Mouse (Mus musculus) embryonic facial prominence, embryonic 15.5 days (tissue): ENCODE results near the gene Etfa. TPM values are rescaled to one million over a fixed set of nuclear protein-coding genes. Genes with fewer than 3 reads are reported as not detected.
A peak's percentile ranks its signal among the peaks of the same experiment; 100 is the strongest.

Source experiments
- ATAC-seq: fragments of 200-750 bp; cut with Nextera tagmentation; 2 replicates; pipeline ENCODE4 v1.8.0; 2017; ENCODE audit warnings: low read depth, moderate TSS enrichment; ENCODE audit not compliant: insufficient number of reproducible peaks, low FRiP score, low TSS enrichment
- H3K27ac ChIP-seq: fragments of 300-500 bp; sonication (generic); replicated peaks from 2 replicates; pipeline ENCODE4 v1.5.1; 2015; ENCODE audit warnings: mild to moderate bottlenecking, inconsistent platforms
- H3K27me3 ChIP-seq: fragments of 300-500 bp; sonication (generic); 2 replicates; pipeline ENCODE4 v1.6.1; 2015; ENCODE audit warnings: inconsistent platforms
- H3K36me3 ChIP-seq: fragments of 300-500 bp; sonication (generic); 2 replicates; pipeline ENCODE4 v1.6.1; 2015; ENCODE audit warnings: mild to moderate bottlenecking, inconsistent platforms
- H3K4me1 ChIP-seq: fragments of 300-500 bp; sonication (generic); 2 replicates; pipeline ENCODE4 v1.6.1; 2015; ENCODE audit warnings: inconsistent platforms
- H3K4me2 ChIP-seq: fragments of 300-500 bp; sonication (generic); replicated peaks from 2 replicates; pipeline ENCODE4 v1.6.1; 2015; ENCODE audit warnings: mild to moderate bottlenecking, inconsistent platforms
- H3K4me3 ChIP-seq: fragments of 300-500 bp; sonication (generic); replicated peaks from 2 replicates; pipeline ENCODE4 v1.5.1; 2015; ENCODE audit warnings: mild to moderate bottlenecking, inconsistent platforms
- H3K9ac ChIP-seq: fragments of 300-500 bp; sonication (generic); 2 replicates; pipeline ENCODE4 v1.6.1; 2015; ENCODE audit warnings: inconsistent platforms
- H3K9me3 ChIP-seq: fragments of 300-500 bp; sonication (generic); replicated peaks from 2 replicates; pipeline ENCODE4 v1.6.1; 2016; ENCODE audit warnings: inconsistent platforms
- WGBS: fragments of 180-500 bp; shearing (Covaris S2); methylation state at CpG from one replicate; pipeline ENCODE4 v1.1.7; 2015; 5-methylcytosine and 5-hydroxymethylcytosine counted together
- polyA plus RNA-seq: library from polyadenylated mRNA; unstranded; fragments of >200 nt; fragmentation: Nextera tagmentation; extraction: Ambion mirVana; gene quantifications from 2 replicates; pipeline ENCODE4 v1.2.1, GENCODE M21; 2015

Etfa gene
- polyA plus RNA-seq, 1 experiment from 2014 or later: 189 TPM

GRCm38 (mm10) chr9:55542366-55543325 lies 30.6 kb upstream of the Etfa start:
- H3K27ac ChIP-seq: no peak overlapping the region

DNA sequence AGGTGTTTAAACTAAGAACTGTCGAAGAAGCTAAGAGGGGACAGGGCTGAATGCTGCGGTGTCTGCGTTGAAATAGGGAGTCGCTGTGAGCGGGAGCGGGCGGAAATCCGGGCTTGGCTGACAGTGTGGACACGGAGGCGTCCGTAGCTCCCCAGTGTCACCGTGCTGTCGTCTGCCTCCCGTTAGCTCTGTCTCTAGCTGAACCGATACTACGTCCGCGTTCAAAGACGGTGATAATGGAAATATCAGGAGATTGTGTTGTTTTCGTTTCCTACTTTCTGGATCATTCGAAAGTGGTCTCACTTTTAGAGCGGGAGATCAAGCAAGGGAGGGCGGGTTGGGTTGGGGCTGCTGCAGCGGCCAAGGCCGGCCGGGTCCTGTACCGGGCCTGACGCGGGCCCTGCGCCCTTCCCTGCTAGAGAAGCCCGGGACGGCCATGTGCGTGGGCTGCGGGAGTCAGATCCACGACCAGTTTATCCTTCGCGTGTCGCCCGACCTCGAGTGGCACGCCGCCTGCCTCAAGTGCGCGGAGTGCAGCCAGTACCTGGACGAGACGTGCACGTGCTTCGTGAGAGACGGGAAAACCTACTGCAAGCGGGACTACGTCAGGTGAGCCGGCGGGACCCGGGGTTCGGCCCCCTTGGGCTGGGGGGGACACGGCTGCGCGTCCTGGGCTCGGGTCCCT lies 29.8 kb upstream of the Etfa start:
- WGBS: 1% methylated on average over 59 of the region's 59 CpGs
- Histone ChIP-seq H3K27me3 (peaks cover 92% of the 10 kb centered on the region), H3K4me2 (peak overlapping the region; percentile 87), H3K27ac (no peak overlapping the region), H3K4me3 (peak overlapping the region; percentile 49), H3K4me1 (peaks cover 67% of the 10 kb centered on the region), H3K9ac (no peak overlapping the region), H3K9me3 (no peaks in the 10 kb centered on the region), H3K36me3 (no peaks in the 10 kb centered on the region)
- no peak for ATAC-seq

More at GRCm38 (mm10) chr9:55542366-55543325, 30.6 kb upstream of the Etfa start:
- WGBS: 6% methylated on average over 59 of the region's 59 CpGs
- Histone ChIP-seq H3K27me3 (peaks cover 89% of the 10 kb centered on the region), H3K4me1 (peaks cover 67% of the 10 kb centered on the region), H3K9ac (no peak overlapping the region), H3K4me3 (peak overlapping the region; percentile 49), H3K4me2 (peak overlapping the region; percentile 87), H3K9me3 (no peaks in the 10 kb centered on the region), H3K36me3 (no peaks in the 10 kb centered on the region)
- no peak for ATAC-seq

- peak overlapping the region; percentile 49 for H3K4me3 ChIP-seq
- H3K4me1 ChIP-seq: peaks cover 58% of the 10 kb centered on the region
- no peaks in the 10 kb centered on the region for H3K9me3 ChIP-seq
- H3K27ac ChIP-seq: no peak overlapping the region
- H3K9ac ChIP-seq: 0 out of 2 replicates have a peak overlapping the region, but pooled peaks have one; percentile 15
- peaks cover 87% of the 10 kb centered on the region for H3K27me3 ChIP-seq
- H3K36me3 ChIP-seq: no peaks in the 10 kb centered on the region
- H3K4me2 ChIP-seq: peak overlapping the region; percentile 87
- under 1% methylated on average over 28 of the region's 28 CpGs for WGBS
- peak; percentile 90 for ATAC-seq
Measured at GRCm38 (mm10) chr9:55540888-55541287, 28.8 kb upstream of the Etfa start.

DNA sequence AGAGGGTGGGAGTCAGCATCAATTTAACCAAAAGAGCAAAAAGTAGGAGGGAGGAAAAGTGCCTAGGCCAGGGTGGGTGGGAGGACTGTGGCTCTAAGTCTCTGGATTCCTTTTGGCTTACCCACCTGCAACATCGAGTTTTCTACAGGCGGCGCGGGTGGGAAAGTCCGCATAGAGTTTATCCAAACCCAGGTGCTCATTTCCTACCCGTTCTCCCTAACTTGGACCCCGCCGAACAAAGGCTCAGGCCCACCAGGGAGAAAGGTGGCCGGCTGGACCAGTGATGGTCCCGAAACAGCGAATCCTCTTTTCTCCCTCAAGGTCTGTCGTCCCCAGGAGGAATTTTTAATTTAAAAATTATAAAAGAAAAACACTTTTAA lies 28.3 kb upstream of the Etfa start:
- H3K36me3 ChIP-seq: no peaks in the 10 kb centered on the region
- H3K9ac ChIP-seq: no peak overlapping the region
- peaks cover 82% of the 10 kb centered on the region for H3K27me3 ChIP-seq
- peak overlapping the region; percentile 49 for H3K4me3 ChIP-seq
- no peak overlapping the region for H3K27ac ChIP-seq
- no peaks in the 10 kb centered on the region for H3K9me3 ChIP-seq
- H3K4me1 ChIP-seq: peaks cover 53% of the 10 kb centered on the region
- ATAC-seq: no peak
- peak overlapping the region; percentile 87 for H3K4me2 ChIP-seq
- WGBS: 0% methylated on average over 12 of the region's 12 CpGs

GRCm38 (mm10) chr9:55539661-55540390 lies 27.8 kb upstream of the Etfa start:
- Histone ChIP-seq H3K4me2 (peak overlapping the region; percentile 87), H3K4me1 (peaks cover 47% of the 10 kb centered on the region), H3K27me3 (peaks cover 77% of the 10 kb centered on the region), H3K36me3 (no peaks in the 10 kb centered on the region), H3K27ac (no peak overlapping the region), H3K9ac (no peak overlapping the region), H3K4me3 (peak overlapping the region; percentile 49), H3K9me3 (no peaks in the 10 kb centered on the region)
- no peak for ATAC-seq
- 3% methylated on average over 31 of the region's 31 CpGs for WGBS

GRCm38 (mm10) chr9:55539006-55539405 lies 27.0 kb upstream of the Etfa start:
- 19% methylated on average over 1 of the region's 1 CpGs for WGBS
- Histone ChIP-seq H3K36me3 (no peaks in the 10 kb centered on the region), H3K9ac (no peak overlapping the region), H3K9me3 (no peaks in the 10 kb centered on the region), H3K4me1 (peaks cover 39% of the 10 kb centered on the region), H3K4me2 (no peak overlapping the region), H3K4me3 (no peak overlapping the region), H3K27ac (no peak overlapping the region), H3K27me3 (peaks cover 69% of the 10 kb centered on the region)
- no peak for ATAC-seq

GRCm38 (mm10) chr9:55538377-55538776 lies 26.3 kb upstream of the Etfa start, which contains the start of gene Isl2:
Gene Isl2 (plus strand): TSS chr9:55538672.
- H3K27ac ChIP-seq: no peak within 1 kb of the TSS
- ATAC-seq: no peak
- no peaks in the 10 kb centered on the region for H3K9me3 ChIP-seq
- WGBS: 8% methylated on average over 4 of the region's 4 CpGs
- peak within 1 kb of the TSS; percentile 49 for H3K4me3 ChIP-seq
- H3K36me3 ChIP-seq: no peaks in the 10 kb centered on the region
- H3K4me2 ChIP-seq: peak within 1 kb of the TSS; percentile 2; the same call in 1 of the 2 replicates
- H3K4me1 ChIP-seq: peaks cover 35% of the 10 kb centered on the region
- H3K9ac ChIP-seq: no peak within 1 kb of the TSS
- peaks cover 62% of the 10 kb centered on the region for H3K27me3 ChIP-seq

- H3K27me3 ChIP-seq: peaks cover 44% of the 10 kb centered on the region
- no peak overlapping the region for H3K9ac ChIP-seq
- peaks cover 18% of the 10 kb centered on the region for H3K4me1 ChIP-seq
- 28% methylated on average over 3 of the region's 3 CpGs for WGBS
- H3K4me2 ChIP-seq: no peak overlapping the region
- H3K27ac ChIP-seq: no peak overlapping the region
- no peak for ATAC-seq
- no peak overlapping the region for H3K4me3 ChIP-seq
- H3K9me3 ChIP-seq: no peaks in the 10 kb centered on the region
- no peaks in the 10 kb centered on the region for H3K36me3 ChIP-seq
Measured at GRCm38 (mm10) chr9:55535907-55536306, 23.9 kb upstream of the Etfa start.

DNA sequence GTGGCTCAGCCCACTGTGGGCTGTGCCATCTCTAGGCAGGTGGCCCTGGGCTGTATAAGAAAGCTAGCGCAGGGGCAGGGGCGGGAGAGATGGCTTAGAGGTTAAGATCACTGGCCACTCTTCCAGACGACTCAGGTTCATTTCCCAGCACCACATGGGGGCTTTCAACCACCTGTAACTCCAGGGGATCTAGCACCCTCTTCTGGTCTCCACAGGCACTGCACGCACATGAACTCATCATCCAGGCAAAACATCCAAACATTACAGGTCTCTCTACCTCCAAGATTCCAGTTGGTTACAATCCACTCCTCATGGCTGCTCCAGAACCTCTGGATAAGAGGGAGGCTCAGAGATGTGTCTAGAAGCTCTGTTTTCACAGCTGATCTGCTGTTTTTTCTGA lies 13.7 kb upstream of the Etfa start:
- 36% methylated on average over 4 of the region's 4 CpGs for WGBS
- no peak for ATAC-seq
- no peak overlapping the region for H3K27ac ChIP-seq

GRCm38 (mm10) chr9:55511521-55511993 lies 486 bp downstream of the Etfa start:
- peaks cover 16% of the 10 kb centered on the region for H3K4me1 ChIP-seq
- H3K4me2 ChIP-seq: peak overlapping the region; percentile 82
- H3K4me3 ChIP-seq: peak overlapping the region; percentile 91
- WGBS: under 1% methylated on average over 31 of the region's 32 CpGs
- H3K27ac ChIP-seq: peak overlapping the region; percentile 93
- H3K36me3 ChIP-seq: no peaks in the 10 kb centered on the region
- peak overlapping the region; percentile 94 for H3K9ac ChIP-seq
- 0 out of 2 replicates have a peak, but pooled peaks cover 7% of the 10 kb centered on the region for H3K27me3 ChIP-seq
- peak; percentile 58; the same call in 1 of the 2 replicates for ATAC-seq
- no peaks in the 10 kb centered on the region for H3K9me3 ChIP-seq

More for the DNA sequence above, 13.7 kb upstream of the Etfa start:
- no peaks in the 10 kb centered on the region; the same call in 1 of the 2 replicates for H3K27me3 ChIP-seq
- H3K36me3 ChIP-seq: no peaks in the 10 kb centered on the region
- H3K9ac ChIP-seq: no peak overlapping the region
- H3K4me2 ChIP-seq: no peak overlapping the region
- H3K4me3 ChIP-seq: no peak overlapping the region
- H3K4me1 ChIP-seq: no peaks in the 10 kb centered on the region
- no peaks in the 10 kb centered on the region for H3K9me3 ChIP-seq
